Mouse (Mus musculus) liver, adult 2 months (tissue): ENCODE results near the gene Meis2. TPM values are rescaled to one million over a fixed set of nuclear protein-coding genes. Genes with fewer than 3 reads are reported as not detected.

Source experiments
- DNase-seq: peaks from one replicate; pipeline ENCODE4 v3.0.0-alpha.2; 2011; ENCODE audit warnings: low read depth, low spot score; ENCODE audit errors: extremely low read depth
- H3K27ac ChIP-seq: fragments of 200-500 bp; replicated peaks from 2 replicates; pipeline ENCODE4 v1.5.1; 2012; ENCODE audit warnings: low read depth, mild to moderate bottlenecking, control low read depth, inconsistent platforms, low read length; ENCODE audit not compliant: insufficient read depth
- H3K27me3 ChIP-seq: fragments of 200-500 bp; 2 replicates; pipeline ENCODE4 v1.6.1; 2012; ENCODE audit warnings: mild to moderate bottlenecking, moderate library complexity, low read length, inconsistent platforms; ENCODE audit not compliant: control insufficient read depth, insufficient read depth
- H3K36me3 ChIP-seq: fragments of 200-500 bp; 2 replicates; pipeline ENCODE4 v1.6.1; 2012; ENCODE audit warnings: low read length, inconsistent platforms; ENCODE audit not compliant: control insufficient read depth, insufficient read depth
- H3K4me1 ChIP-seq: fragments of 200-500 bp; 2 replicates; pipeline ENCODE4 v1.6.1; 2011; ENCODE audit warnings: low read length; ENCODE audit not compliant: control insufficient read depth, insufficient read depth
- H3K4me3 ChIP-seq: fragments of 200-500 bp; 2 replicates; pipeline ENCODE4 v1.5.1; 2011; ENCODE audit warnings: low read depth, mild to moderate bottlenecking, control low read depth, low read length, moderate library complexity; ENCODE audit not compliant: insufficient read depth
- H3K79me2 ChIP-seq: fragments of 200-500 bp; 2 replicates; pipeline ENCODE4 v1.6.1; 2012; ENCODE audit warnings: inconsistent platforms, mild to moderate bottlenecking, low read length, moderate library complexity; ENCODE audit not compliant: control insufficient read depth, insufficient read depth
- H3K9ac ChIP-seq: fragments of 200-500 bp; 2 replicates; pipeline ENCODE4 v1.6.1; 2012; ENCODE audit warnings: low read depth, mild to moderate bottlenecking, control low read depth, inconsistent platforms, low read length
- CTCF ChIP-seq: fragments of 200-500 bp; IDR thresholded peaks from 2 replicates; pipeline ENCODE4 v1.5.1; 2011; ENCODE audit warnings: low read depth, low read length, control low read depth
- POLR2A ChIP-seq: fragments of 200-500 bp; IDR thresholded peaks from 2 replicates; pipeline ENCODE4 v1.6.1; 2011; ENCODE audit warnings: low read length, control low read depth; ENCODE audit not compliant: insufficient read depth; ENCODE audit errors: extremely low read depth
- WGBS: fragments of 180-500 bp; shearing (Covaris S2); methylation state at CpG from one replicate; pipeline ENCODE4 v1.1.7; 2018; 5-methylcytosine and 5-hydroxymethylcytosine counted together
- polyA plus RNA-seq: library from polyadenylated mRNA; depleted of rRNA; stranded (reverse); fragments of >200 nt; gene quantifications from 2 replicates; pipeline ENCODE4 v1.2.3, GENCODE M21; 2012
- total RNA-seq: library from RNA; depleted of rRNA; stranded (reverse); fragments of >200 nt; gene quantifications from 2 replicates; pipeline ENCODE4 v1.2.3, GENCODE M21; 2014

Gene Meis2
- total and polyA plus RNA-seq, 2 experiments: 2.2 to 4.5 TPM

DNA sequence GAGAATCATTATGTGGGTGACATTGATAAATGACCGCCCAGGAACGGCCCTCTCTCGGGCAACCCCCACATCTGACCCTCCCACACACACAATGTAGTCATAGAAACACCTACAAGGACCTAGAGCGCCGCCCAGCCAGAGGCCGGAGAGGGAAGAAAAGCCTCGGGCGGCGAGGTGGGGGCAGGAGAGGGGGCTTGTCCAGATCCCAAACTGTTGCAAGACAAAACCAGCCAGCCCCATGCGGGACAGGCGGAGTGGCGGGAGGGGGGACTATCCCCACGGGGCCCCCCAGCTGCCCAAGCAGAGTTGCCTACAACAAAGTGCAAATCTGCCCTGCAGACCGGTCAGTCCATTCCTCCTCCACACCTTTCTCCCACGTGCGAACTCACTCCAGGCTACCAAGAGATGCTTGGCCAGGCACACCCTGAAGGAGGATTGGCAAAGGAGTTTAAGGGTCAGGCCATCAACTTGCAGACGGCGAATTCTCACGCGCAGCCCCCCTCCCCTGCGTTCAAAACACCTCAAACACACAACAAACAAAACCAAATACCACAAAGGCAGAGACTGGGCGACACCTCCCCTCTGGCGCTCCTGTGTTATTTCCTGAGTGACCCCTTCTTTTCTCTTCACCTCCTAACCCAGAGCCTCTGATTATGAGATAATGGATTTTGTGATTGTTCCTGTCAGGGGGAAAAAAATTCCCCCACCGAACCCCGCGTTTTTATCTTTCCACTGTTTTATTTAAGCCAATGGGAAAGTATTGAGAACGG is 206.1 kb downstream of the Meis2 start:
- H3K27ac ChIP-seq: no peak overlapping the region
- 19% methylated on average over 27 of the region's 27 CpGs for WGBS
- DNase-seq: no peak
- peaks cover 13% of the 10 kb centered on the region; the same call in 1 of the 2 replicates for H3K27me3 ChIP-seq
- no peaks in the 10 kb centered on the region for H3K36me3 ChIP-seq
- no peak overlapping the region for H3K4me3 ChIP-seq
- no peak overlapping the region for H3K9ac ChIP-seq
- TF ChIP-seq CTCF: no peak
- no peak for TF ChIP-seq POLR2A
- 0 out of 2 replicates have a peak, but pooled peaks cover 1% of the 10 kb centered on the region for H3K4me1 ChIP-seq
- no peaks in the 10 kb centered on the region for H3K79me2 ChIP-seq

DNA sequence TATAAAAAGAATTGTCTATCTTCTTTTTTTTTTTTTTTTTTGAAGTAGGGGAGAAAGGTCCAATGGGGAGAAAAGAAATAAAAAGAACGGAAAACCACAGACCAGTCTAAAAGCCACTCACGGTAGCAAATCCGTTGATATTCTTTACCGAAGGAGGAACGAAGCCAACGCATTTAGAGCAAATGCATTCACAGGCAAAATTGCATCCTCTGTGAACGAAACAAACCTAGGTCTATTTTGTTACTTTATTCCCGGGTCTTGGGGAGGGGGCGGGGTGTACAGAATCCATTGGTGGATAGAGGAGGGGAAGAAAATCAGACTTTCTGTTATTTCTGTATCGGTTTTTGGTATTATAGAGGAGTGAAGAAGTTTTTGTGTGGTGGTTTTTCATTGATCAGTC is 206.7 kb downstream of the Meis2 start:
- Histone ChIP-seq H3K4me3 (no peak overlapping the region), H3K9ac (no peak overlapping the region), H3K36me3 (no peaks in the 10 kb centered on the region), H3K4me1 (0 out of 2 replicates have a peak, but pooled peaks cover 1% of the 10 kb centered on the region), H3K79me2 (no peaks in the 10 kb centered on the region), H3K27me3 (peaks cover 14% of the 10 kb centered on the region; the same call in 1 of the 2 replicates), H3K27ac (no peak overlapping the region)
- no peak for DNase-seq
- 14% methylated on average over 10 of the region's 10 CpGs for WGBS
- TF ChIP-seq CTCF: no peak
- no peak for TF ChIP-seq POLR2A

DNA sequence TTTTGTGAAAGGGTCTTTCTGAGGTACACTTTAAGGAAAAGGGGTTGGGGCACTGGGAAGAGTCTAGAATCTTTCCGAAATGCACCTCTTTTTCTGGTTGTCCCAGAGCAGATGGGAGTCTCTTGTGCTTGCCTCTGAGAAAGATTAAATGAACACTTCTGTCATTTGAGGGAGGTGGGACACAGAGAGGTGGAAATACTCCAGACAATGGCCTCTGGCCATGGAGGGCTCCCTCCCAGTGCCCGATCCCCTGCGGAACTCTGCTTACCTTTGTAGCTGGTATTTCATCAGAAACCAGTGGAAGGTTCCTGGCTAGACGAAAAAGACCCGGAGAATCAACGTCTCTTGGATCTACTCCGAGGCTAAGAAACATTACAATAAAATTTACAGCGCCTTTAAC is 207.4 kb downstream of the Meis2 start:
- H3K9ac ChIP-seq: no peak overlapping the region
- H3K27me3 ChIP-seq: peaks cover 14% of the 10 kb centered on the region; the same call in 1 of the 2 replicates
- H3K27ac ChIP-seq: no peak overlapping the region
- no peak overlapping the region for H3K4me3 ChIP-seq
- no peak for DNase-seq
- H3K36me3 ChIP-seq: no peaks in the 10 kb centered on the region
- no peaks in the 10 kb centered on the region for H3K79me2 ChIP-seq
- 0 out of 2 replicates have a peak, but pooled peaks cover 1% of the 10 kb centered on the region for H3K4me1 ChIP-seq
- 32% methylated on average over 8 of the region's 8 CpGs for WGBS
- TF ChIP-seq POLR2A (no peak), CTCF (no peak)

DNA sequence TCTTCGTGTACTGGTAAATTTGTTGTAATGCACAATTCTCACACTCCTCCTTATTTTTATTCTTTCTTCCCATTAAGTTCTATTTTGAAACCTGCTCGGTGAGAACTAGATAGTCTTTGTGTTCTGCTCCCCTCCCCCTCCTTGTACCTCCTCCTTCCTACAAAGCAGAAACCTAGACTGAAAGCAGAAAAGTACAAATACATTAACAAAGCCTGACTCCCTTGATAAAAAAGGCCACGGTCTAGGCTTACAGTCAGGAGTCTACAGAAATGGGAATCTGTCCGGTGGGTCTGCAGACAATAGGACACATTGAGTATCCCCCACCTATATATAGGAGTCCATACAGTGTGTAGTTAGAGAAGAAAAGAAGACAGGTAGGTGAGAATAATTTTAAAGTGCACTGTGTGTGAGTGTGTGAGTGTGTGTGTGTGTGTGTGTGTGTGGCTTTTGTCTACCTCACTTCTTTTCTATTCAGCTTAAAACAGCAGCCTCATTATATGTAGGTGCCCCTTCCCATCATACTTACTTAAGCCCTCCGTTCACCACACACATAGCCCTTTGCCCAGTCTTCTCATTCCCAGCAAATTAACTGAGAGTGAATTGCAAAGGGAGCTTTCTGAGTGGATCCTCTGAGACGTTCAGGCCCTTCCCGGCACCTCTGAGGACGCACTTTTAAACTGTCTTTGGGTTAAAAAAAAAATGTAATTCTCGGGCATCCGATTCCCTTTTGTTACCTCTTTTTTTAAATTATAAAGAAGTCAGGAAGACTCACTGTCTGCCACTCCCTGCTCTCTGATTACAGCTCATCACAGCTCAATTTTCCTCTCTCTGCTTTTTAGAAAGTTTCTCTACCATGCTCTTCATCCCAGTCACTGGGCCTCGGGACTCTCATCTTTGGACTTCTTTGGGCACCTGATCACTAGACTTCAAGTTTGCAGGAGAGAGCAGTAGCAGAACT is 208.2 kb downstream of the Meis2 start:
- no peaks in the 10 kb centered on the region for H3K36me3 ChIP-seq
- peaks cover 20% of the 10 kb centered on the region for H3K27me3 ChIP-seq
- no peaks in the 10 kb centered on the region for H3K79me2 ChIP-seq
- WGBS: 39% methylated on average over 11 of the region's 11 CpGs
- no peak overlapping the region for H3K4me3 ChIP-seq
- no peak overlapping the region for H3K27ac ChIP-seq
- TF ChIP-seq POLR2A: no peak
- no peak for TF ChIP-seq CTCF
- 0 out of 2 replicates have a peak, but pooled peaks cover 1% of the 10 kb centered on the region for H3K4me1 ChIP-seq
- no peak for DNase-seq
- H3K9ac ChIP-seq: no peak overlapping the region

DNA sequence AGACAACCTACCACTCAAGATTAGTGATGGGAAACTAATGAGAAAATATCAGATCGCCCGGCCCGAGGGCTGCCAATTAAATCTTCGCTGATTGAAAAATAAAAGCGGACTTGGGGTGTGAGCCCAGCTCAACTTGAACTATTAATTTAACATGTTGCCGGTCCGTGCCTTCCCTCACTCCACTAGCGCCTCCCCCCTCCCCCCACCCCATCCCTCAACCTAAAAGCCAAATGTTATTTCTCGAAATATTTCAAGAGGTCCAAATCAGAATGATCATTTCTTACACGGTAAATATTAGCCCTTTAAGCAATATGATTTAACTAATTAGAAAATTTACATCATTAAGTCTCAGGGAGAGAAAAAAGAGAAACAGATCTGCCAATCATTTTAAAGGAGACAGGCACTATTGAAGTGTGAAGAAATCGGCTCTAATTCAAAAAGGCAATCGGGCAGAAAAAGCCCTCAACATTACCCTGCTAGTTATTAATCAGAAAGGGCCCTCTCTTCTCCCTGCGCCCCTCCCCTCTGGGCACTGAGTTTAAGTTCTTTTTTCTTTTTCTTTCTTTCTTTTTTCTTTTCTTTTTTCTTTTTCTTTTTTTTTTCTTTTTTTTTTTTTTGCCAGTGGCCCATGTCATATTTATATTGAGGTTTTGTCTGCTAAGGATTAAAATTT is 209.1 kb downstream of the Meis2 start:
- Histone ChIP-seq H3K27ac (no peak overlapping the region), H3K9ac (no peak overlapping the region), H3K79me2 (no peaks in the 10 kb centered on the region), H3K4me3 (no peak overlapping the region), H3K36me3 (no peaks in the 10 kb centered on the region), H3K27me3 (peaks cover 21% of the 10 kb centered on the region), H3K4me1 (0 out of 2 replicates have a peak, but pooled peaks cover 1% of the 10 kb centered on the region)
- DNase-seq: no peak
- 13% methylated on average over 13 of the region's 13 CpGs for WGBS
- TF ChIP-seq POLR2A (no peak), CTCF (no peak)
